Mouse (Mus musculus) ES-E14 (cell line): ENCODE measurements around the gene Olfr70.

ENCODE experiments used
- CHD2 ChIP-seq: IDR thresholded peaks from 2 replicates; pipeline ENCODE4 v1.6.1; 2014; ENCODE audit warnings: mild to moderate bottlenecking, low read depth, low read length, inconsistent platforms
- HCFC1 ChIP-seq: IDR thresholded peaks from 2 replicates; pipeline ENCODE4 v1.6.1; 2012; ENCODE audit warnings: low read length, inconsistent platforms, borderline replicate concordance; ENCODE audit not compliant: insufficient read depth
- ZNF384 ChIP-seq: IDR thresholded peaks from 2 replicates; pipeline ENCODE4 v1.6.1; 2012; ENCODE audit warnings: low read depth, low read length, inconsistent platforms

- TF ChIP-seq CHD2 (no peak), ZNF384 (no peak), HCFC1 (no peak)
Measured at GRCm38 (mm10) chr4:43713652-43714219, 13.1 kb upstream of the Olfr70 start.
